Mouse (Mus musculus) thymus, adult 2 months (tissue): ENCODE data around the gene Slc25a17.

ENCODE experiments used
- CTCF ChIP-seq: fragments of 200-500 bp; IDR thresholded peaks from 2 replicates; pipeline ENCODE4 v1.5.1; 2012; ENCODE audit warnings: mild to moderate bottlenecking, control low read depth, low read length, moderate library complexity, borderline replicate concordance; ENCODE audit not compliant: control insufficient read depth, poor library complexity, insufficient read depth; ENCODE audit errors: extremely low read depth
- POLR2A ChIP-seq: fragments of 200-500 bp; IDR thresholded peaks from 2 replicates; pipeline ENCODE4 v1.6.1; 2012; ENCODE audit warnings: mild to moderate bottlenecking, low read length, control low read depth, moderate library complexity; ENCODE audit not compliant: control insufficient read depth, poor library complexity, insufficient read depth; ENCODE audit errors: extremely low read depth

GRCm38 (mm10) chr15:81311026-81311425, 49.6 kb downstream of the Slc25a17 start:
- TF ChIP-seq CTCF (no peak), POLR2A (no peak)
